Mouse (Mus musculus) spleen, postnatal 0 days (tissue): ENCODE data around the gene Tmem229b. TPM values are rescaled to one million over a fixed set of nuclear protein-coding genes. Genes with fewer than 3 reads are reported as not detected.

ENCODE experiments used
- polyA plus RNA-seq: library from polyadenylated mRNA; unstranded; fragments of >200 nt; fragmentation: Nextera tagmentation; extraction: Ambion mirVana; gene quantifications from 2 replicates; pipeline ENCODE4 v1.2.1, GENCODE M21; 2015

Gene Tmem229b
- 6.0 and 8.1 TPM in 2 replicates for polyA plus RNA-seq

GRCm38 (mm10) chr12:79007126-79007753, at the start of gene Tmem229b:
TSS of gene Tmem229b (minus strand) at chr12:79007627.

GRCm38 (mm10) chr12:79028911-79029861, 21.8 kb upstream of the Tmem229b start, which contains the start of gene Plekhh1:
TSS of gene Plekhh1 (plus strand) at chr12:79029163.

Other genes with a start within 250 kb of the Tmem229b start
- 45.9 and 48.7 TPM in 2 replicates for gene Atp6v1d, start 146.0 kb downstream of the Tmem229b start, polyA plus RNA-seq
- gene Eif2s1, start 145.8 kb downstream of the Tmem229b start, polyA plus RNA-seq: 136 and 152 TPM in 2 replicates
- 17.9 and 37.0 TPM in 2 replicates for gene Plek2, start 100.7 kb downstream of the Tmem229b start, polyA plus RNA-seq
- 0.16 and 0.43 TPM in 2 replicates for gene Plekhh1, start 21.5 kb upstream of the Tmem229b start, polyA plus RNA-seq
- 7.8 and 10.9 TPM in 2 replicates for gene Pigh, start 82.0 kb upstream of the Tmem229b start, polyA plus RNA-seq
- gene Arg2, start 123.2 kb upstream of the Tmem229b start, polyA plus RNA-seq: 3.5 and 4.5 TPM in 2 replicates
- gene Vti1b, start 165.0 kb upstream of the Tmem229b start, polyA plus RNA-seq: 56.2 and 61.7 TPM in 2 replicates
- 9.1 and 9.3 TPM in 2 replicates for gene Rdh11, start 184.7 kb upstream of the Tmem229b start, polyA plus RNA-seq
- 6.3 and 7.1 TPM in 2 replicates for gene Rdh12, start 201.3 kb upstream of the Tmem229b start, polyA plus RNA-seq